Mouse (Mus musculus): ENCODE results near the gene Eif4ebp2. TPM values are rescaled to one million over a fixed set of nuclear protein-coding genes. Genes with fewer than 3 reads are reported as not detected.
A peak's percentile ranks its signal among the peaks of the same experiment; 100 is the strongest.

Eif4ebp2 gene
- polyA plus RNA-seq (2015; fragmentation: Nextera tagmentation; extraction: Ambion mirVana), result 83.7 and 91.5 TPM in 2 replicates

DNA sequence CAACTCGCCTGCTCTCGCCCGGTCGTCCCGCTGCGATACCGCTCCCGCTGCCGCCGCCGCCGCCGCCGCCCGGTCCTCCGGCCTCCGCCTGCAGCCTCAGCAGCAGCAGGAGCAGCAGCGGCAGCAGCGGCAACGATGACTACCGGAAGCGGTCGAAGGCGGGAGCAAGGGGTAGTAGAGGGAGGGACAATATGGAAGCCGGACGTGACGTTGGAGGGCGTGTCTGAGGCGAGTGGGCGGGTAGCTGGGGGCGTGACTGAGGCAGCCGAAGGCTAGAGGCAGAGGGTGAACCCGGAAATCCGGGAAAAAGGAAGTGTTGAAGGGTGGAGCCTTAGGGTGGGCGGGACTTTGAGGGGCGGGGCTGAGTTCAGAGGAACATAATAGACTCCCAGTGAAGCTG is at the start of gene Eif4ebp2:
Gene Eif4ebp2 (minus strand): TSS at position 17 of the 400 bp plus-strand sequence.
- DNase-seq (ENCODE audit: low spot score), result peak; percentile 99

DNA sequence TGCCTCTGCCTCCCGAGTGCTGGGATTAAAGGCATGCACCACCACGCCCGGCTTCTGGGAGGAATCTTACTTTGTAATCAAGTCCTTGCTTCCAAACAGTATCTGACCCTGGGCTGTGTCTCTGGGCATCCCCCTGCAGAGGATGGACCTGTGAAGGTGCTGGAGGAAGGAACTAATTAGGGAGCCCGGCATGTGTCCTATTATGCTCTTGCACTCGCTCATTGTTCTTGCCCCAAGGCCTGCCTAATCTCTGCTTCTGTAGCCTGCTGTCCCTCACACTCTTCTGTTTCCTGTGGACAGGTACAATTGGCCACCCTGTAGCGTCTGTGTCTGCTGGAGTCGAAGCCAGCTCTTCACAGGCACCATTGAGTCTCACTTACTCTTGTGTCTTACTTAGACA is 48.3 kb upstream of the Eif4ebp2 start:
- no peak for DNase-seq (ENCODE audit: low spot score)

DNA sequence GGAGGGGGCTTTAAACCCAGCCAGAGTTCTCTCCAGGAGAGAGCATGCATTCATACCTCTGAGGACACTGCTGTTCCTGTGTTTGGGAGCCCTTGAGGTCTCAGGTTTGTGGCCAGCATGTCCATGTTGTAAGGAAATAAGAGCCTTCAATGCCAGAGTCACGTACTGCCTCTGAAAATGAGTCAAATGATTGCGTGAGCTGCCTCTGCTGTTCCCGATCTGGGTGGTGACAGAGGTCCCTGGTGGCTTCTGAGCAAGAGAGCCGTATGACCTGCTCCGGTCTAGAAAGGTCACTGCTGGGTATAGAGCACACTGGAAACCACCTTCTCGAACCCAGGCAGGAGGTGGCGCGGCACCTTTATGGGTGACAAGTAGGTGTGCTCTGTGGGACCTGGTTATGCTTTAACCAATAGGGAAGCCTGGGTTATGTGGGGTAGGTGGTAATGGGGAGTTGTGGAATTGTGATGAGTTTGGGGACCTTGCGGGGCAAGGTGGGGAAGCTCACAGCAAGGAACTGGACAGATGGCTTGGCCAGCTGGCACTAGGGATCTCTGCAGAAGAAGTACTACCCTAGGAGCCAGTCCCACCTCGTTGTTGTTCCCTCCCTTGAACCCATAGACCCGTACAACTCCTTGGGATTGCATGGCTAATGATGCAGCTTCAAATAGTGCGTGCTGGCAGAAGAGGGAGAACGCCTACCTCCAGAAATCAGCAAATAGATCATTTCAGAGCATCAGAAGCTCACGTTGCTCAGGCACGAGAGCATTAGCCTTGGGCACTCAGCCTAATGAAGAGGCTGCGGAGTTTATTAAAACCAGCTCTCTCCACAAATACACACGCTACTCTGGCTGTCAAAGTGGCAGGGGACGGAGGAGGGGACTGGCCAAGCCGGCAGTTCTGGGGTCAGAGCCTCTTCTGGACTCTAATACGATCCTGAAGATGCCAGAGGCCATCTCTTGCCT is 47.3 kb upstream of the Eif4ebp2 start:
- DNase-seq (ENCODE audit: low spot score), result no peak

DNA sequence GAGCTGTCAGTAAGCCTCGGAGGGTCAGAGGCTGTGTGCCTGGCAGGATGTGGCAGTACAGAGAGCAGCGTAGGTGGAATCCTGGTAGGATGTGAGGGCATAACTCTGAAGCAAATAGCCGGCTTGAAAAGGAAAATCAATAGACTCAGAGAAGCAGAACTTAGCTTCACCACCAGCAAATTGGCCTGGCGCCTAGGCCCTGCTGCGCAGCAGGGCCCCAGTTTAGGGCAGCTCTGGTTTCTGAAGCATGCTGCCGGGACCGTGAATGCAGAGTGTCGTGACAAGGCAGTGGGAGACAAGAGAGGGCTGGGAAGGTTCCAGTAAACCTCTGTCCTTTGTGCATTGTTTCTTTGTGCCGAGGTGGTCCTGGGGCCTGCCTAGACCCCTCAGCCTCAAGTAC is 43.8 kb upstream of the Eif4ebp2 start:
- no peak for DNase-seq (ENCODE audit: low spot score)

DNA sequence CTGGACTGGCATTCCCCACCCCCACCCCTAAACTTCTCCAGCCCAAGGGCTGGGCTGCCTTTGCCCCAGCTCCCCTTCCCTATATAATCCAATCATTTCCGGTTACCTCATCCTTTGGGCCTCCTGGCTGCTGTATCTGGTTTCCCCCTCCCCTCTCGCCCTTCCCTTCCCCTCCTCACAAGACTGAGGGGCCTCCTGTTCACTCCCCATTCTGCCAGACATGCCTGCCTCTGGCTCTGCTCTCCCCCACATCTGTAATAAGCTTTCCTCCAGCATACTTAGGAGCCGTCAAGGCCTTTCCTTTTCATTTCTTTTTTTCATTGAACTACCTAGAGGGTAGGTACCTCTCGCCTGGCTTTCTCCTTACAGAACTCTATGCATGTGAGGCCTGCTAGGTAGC is 43.0 kb upstream of the Eif4ebp2 start:
- no peak for DNase-seq (ENCODE audit: low spot score)

DNA sequence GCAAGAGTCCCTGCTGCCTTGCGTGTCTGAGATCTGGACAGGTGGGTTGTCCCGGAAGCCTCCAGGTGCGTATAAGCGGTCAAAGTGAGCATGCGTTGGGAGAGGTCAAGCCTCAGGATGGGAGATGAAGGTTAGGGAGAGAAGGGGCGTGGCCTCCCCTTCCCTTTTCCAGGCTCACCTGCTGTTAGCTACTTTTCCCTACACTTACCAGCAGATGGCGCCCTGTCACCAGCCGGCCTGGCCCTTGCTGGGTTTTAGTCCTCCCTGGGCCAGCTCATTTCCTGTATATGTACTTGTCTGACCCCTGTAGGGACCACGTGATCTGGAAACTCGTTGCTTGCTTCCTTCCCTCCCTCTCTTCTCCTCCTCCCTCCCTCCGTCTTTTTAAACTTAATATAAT is 39.6 kb upstream of the Eif4ebp2 start:
- peak; percentile 71 for DNase-seq (ENCODE audit: low spot score)

DNA sequence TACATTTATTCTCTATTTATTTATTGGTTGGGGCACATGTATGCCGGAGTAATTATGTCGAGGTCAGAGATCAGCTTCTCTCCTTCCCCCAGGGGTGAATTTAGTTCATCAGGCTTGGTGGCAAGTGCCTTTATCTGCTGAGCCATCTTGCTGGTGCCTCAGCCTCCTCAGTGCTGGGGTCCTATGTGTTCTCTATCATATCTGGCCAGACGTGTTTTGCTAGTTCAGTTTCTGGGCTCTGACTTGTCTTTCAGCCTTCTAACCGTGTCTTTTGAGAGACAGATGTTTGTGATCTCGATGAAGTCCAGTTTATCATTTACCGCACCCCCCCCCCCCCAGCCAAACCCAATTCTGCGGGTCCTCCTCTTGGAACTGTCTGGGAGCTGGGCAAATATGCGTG is 39.1 kb upstream of the Eif4ebp2 start:
- DNase-seq (ENCODE audit: low spot score), result no peak

DNA sequence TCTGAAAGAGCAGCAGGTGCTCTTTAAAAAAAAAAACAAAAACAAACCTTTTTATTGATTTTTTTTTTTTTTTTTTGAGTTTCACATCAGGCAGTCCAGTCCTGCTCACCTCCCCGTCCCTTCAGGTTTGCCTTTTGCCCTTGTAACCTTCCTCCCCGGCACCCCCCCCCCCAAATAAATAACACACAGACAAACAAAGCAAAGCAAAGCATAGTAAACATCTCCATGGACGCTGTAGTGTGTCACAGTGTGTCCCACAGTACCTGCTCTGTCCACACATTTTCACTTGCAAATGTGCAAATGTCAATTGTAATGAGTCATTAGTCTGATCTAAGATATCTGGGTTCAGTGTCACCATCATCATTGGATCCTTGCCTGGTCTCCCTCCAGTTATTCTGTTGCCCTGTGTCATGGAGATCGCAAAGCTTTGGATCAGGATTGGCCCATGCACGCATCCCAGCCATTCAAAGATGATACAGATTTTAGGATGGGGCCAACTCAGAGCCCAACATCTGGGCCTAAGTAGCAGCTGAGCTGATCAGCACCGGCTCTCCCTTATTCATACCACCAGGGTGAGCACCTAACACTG is 36.2 kb upstream of the Eif4ebp2 start:
- no peak for DNase-seq (ENCODE audit: low spot score)

DNA sequence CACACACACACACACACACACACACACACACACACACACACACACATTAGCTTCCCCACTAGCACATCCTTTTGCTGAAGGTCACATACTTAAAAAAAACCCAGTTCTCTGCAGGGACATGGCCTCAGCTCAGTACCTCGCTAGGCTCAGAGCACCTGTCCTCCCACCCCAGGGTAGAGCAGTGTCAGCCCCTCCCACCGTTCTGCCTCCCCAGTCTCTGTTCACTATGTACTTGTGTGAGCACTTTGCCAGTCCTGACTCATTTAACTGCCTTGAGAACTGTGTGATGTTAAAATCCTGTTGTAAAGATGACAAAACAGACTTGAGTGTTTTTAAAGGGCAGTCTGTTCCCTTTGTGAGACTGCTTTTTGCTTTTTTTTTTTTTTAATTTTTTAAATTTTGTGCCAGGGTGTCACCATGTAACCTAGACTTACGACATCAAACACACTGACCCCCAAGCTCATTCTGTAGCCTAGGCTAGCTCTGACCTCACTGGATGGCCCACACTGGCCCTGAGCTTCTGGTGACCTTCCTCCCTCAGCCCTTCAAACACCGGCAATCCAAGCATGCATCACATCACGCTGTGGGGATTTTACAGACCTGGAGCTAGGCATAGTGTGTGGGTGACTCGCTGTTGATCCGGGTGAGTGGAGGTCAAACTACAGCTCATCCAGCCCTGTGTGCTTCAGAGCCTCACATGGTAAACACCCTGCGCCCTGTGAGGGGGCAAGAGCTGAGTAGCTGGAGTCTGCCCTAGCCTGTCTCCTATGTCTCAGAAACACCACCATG is 34.3 kb upstream of the Eif4ebp2 start:
- DNase-seq (ENCODE audit: low spot score), result no peak

DNA sequence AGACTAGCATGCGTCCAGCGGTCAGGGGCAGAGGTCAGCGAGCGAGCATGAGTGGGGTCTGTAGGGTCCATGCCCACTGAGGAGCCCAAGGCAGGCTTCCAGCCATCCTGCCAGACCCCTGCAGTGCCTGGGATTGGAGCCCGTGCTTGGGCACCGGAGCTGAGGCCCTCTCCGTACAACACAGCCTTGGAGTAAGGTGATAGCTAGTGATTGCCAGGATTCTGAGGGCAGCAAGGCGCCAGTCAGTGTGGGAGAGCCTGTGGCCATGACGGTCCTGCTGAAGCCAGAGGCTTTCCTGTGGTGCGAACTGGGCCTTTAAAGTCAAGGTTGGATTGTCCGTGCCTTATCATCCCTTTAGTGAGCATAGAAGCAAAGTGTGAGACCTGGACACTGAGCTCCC is 32.3 kb upstream of the Eif4ebp2 start:
- no peak for DNase-seq (ENCODE audit: low spot score)

DNA sequence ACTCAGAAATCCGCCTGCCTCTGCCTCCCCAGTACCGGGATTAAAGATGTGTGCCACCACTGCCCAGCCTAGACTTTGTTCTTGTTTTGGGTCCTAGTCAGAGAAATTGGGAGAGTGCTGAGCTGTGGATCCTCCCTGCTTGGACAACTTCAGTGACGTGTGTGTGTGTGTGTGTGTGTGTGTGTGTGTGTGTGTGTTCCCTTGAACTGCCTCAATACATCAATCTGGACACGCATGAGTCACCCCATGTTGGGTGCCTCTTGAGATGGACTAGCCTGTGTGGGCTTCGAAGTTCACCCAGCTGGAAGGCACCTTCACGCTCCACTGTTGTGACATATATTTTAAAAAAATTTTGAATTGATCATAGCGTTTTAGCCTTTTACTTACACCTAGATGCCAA is 30.3 kb upstream of the Eif4ebp2 start:
- DNase-seq (ENCODE audit: low spot score), result no peak

DNA sequence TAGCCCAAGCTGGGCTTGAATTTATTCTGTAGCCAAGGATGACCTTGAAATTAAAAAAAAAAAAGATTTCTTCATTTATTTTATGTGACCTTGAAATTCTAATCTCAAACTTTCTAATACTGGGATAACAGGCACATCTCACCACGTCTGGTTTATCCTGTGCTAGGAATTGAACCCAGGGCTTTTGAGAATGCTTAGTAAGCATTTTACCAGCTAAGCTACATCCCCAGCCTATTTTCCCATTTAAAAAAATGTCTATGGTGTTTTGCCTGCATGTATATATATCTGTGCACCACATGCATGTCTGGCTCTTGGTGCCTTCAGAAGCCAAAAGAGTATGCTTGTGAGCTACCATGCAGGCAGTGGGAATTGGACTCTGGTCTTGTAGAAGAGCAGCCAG is 28.0 kb upstream of the Eif4ebp2 start:
- DNase-seq (ENCODE audit: low spot score), result no peak

DNA sequence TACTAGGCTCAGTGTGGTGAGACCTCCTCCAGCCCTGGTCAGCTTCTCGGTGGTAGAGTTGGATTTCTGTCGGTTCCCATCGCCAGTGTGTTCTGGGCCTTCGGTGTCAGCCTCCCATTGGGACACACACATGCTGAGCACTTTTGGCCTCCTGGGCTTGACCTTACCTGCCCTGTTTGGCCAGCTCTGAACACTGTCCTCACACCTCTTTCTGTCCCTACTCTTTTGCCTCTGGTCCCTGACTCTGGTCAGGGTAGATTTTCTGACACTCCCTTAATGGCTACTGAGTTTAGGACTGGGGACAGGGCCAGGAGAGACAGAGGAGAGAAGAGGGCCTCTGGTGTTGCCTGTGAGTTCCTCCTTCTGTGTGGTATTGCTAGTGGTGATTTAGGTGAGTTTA is 27.5 kb upstream of the Eif4ebp2 start:
- DNase-seq (ENCODE audit: low spot score), result no peak

DNA sequence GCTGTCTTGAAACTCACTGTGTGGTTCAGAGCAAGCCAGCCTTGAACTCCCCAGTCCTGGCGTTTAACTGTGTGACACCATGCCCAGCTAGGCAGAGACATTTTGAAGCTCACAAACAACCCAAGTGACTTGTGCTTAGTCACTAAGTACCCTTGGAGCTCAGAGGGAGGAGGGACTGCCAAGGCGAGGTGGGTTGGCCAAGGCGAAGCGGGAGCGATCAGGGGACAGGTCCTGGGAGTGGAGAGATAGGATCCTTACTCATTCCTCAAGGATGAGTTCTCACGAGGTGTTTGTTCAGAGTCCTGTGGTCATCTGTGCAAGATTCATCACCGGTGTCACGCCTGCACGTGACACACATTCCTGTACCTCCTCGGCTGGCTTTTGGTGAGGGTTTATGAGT is 27.0 kb upstream of the Eif4ebp2 start:
- DNase-seq (ENCODE audit: low spot score), result no peak

DNA sequence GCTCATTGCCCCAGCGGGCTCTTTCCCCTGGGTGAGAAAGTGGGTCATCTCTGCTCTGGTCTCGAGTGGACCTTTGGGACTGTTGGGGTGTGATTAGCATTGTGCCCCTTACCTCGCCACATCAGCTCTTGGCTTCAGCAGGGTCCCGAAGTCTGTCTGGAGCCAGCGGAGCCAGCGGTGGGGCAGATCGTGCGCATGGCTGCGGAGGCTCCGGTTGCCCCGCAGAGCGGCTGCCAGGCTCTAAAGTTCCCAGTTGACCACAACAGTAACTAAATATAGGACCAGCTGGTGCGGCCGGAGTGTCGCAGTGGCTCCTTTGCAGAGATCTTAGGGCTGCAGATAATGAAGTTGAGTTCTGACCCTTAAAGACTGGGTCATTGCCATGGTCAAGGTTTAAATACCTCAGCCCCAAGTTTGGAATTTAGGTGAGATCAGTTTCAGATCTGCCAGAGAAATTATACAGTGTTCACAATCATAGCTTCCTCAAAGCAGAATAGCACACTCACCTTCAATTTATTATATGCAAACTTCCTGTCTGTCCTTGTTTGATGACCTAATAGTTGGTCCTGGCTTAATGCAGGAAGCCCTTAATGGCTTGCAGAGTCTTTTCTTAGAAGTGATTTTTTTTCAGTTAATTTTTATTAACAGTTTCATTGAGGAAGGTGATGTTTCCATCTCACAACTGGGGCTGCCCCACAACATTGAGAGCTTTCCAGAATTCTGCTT is 24.1 kb upstream of the Eif4ebp2 start:
- no peak for DNase-seq (ENCODE audit: low spot score)

DNA sequence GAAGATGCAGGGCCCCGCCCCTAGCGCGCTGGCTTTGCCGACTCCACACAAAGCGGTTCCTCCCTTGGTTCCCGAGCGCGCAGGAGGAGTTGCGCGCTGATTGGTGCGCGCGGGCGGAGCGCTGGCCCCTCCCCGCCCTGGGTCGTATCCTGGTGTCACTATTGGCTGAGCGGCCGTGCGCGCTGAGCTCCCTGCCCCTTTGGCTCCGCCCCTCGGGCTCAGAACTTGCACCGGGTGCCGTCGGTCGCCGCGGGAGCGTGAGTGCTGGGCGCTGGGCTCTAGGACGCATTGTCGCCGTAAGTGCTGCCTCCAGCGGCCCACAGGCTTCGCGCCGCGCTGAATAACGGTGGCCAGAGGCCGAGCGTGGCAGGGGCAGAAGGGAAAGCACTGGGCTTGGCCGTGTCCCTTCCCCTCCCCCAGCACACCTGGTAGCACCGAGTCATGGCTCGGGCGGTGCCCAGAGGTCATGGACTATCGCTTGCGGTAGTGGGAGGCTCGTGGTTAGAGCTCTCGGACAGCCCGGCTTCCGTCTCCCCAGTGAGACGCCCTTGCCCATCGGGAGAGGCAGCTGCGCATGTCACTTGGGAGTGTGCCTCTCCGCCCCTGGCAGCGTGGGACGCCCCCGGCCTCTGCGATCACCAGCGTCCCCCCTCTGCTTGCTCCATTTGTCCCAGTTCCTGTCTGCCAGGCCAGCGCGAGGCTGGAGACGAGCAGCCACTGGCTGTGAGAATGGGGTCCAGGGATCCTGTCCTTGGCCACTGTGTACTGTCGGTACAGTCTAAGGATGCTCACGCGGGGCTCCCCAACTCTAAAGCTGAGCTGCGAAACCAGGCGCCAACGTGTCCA is 23.4 kb upstream of the Eif4ebp2 start, which contains the start of gene Lrrc20:
Gene Lrrc20 (plus strand): TSS at position 208 of the 846 bp plus-strand sequence.
- DNase-seq (ENCODE audit: low spot score), result peak; percentile 95

DNA sequence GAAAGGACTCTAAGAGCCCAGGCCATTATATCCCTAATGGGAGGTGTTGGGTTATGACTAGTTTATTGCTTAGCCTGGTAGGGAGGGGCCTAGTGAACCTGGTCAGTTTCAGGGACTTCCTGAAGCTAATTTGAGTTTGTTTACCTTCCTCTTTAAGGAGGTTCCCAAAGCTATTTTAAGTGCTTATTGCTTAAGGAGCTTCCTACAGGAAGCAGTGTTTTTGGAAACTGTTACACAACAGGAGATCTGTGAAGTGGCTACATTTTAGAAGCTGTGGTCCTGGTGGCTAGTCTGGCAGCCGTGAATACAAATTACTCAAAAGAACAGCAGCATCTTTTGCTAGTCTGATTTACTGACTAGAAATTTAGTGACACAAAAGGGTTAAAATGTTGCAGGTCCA is 21.9 kb upstream of the Eif4ebp2 start:
- no peak for DNase-seq (ENCODE audit: low spot score)

DNA sequence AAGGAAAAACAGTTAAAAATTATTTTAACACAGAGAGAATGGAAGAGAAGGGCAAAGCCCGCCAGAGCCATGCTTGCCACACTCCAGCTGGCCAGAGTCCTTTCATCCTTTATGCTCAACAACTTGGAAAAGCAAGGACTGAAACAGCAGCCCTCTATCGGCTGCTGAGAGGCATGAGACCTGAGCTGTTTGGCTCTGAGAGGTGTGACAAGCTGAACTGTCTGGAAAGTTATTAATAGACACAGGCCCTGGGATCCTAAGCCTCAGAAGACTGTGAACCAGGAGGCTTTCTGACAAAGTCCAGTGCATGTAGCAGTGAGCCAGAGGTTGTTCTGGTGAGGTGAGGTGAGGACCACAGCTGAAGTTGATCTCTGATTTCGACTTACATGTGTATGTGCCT is 21.2 kb upstream of the Eif4ebp2 start:
- DNase-seq (ENCODE audit: low spot score), result no peak

DNA sequence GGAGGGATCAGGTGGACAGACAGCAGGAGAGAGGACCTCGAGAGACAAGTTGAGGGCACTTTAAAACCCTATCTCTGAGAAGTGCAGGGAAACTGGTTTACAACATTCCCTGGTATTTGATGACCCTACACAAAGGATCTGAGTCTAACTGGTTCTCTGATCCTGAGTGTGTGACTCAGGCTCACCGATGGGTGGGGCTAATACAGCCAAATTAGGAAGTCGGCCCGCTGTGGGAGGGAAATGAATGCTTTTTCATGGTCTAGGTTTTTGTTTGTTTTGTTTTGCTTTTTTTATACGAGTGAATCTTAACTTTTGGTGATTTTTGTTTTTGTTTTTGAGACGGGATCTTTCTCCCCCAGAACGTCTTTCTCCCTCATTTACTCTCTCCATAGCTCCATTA is 16.4 kb upstream of the Eif4ebp2 start:
- no peak for DNase-seq (ENCODE audit: low spot score)

DNA sequence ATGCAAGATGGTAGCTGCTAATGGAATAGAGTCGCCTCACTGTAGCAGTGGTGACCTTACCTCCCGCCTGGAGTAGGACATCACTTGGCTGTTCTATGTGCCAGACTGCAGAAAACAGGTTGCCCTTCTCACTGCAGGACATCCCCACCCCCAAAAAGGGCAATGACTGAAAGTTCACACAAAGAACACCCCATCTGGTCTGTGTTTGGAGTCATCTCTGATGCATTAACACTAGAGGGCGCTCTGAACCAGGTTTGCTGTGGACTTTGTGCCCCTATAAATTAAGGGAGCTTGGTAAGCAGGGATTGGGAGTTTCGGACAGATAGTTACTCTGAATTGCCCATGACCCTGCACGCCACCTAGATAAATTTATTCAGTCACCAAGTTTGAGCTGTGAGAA is 14.4 kb upstream of the Eif4ebp2 start:
- DNase-seq (ENCODE audit: low spot score), result peak; percentile 40
